Mouse (Mus musculus) embryonic fibroblast, embryonic 13.5 days (primary cell): ENCODE measurements around the gene Dagla. TPM values are rescaled to one million over a fixed set of nuclear protein-coding genes. Genes with fewer than 3 reads are reported as not detected.
A peak's percentile ranks its signal among the peaks of the same experiment; 100 is the strongest.

Experiments used
- H3K27ac ChIP-seq: 2 replicates; pipeline ENCODE4 v1.5.1; 2012; ENCODE audit warnings: low read length, control low read depth, inconsistent platforms; ENCODE audit not compliant: insufficient read depth
- H3K4me1 ChIP-seq: 2 replicates; pipeline ENCODE4 v1.6.1; 2011; ENCODE audit warnings: low read length; ENCODE audit not compliant: control insufficient read depth, insufficient read depth
- H3K4me3 ChIP-seq: 2 replicates; pipeline ENCODE4 v1.5.1; 2011; ENCODE audit warnings: mild to moderate bottlenecking, control low read depth, low read length; ENCODE audit not compliant: insufficient read depth
- CTCF ChIP-seq: IDR thresholded peaks from 2 replicates; pipeline ENCODE4 v1.5.1; 2011; ENCODE audit warnings: mild to moderate bottlenecking, control low read depth, low read length, moderate library complexity, borderline replicate concordance; ENCODE audit not compliant: insufficient read depth
- POLR2A ChIP-seq: IDR thresholded peaks from 2 replicates; pipeline ENCODE4 v1.6.1; 2011; ENCODE audit warnings: low read depth, mild to moderate bottlenecking, control low read depth, low read length, moderate library complexity
- polyA plus RNA-seq: library from polyadenylated mRNA; stranded (reverse); fragments of >200 nt; gene quantifications from 2 replicates; pipeline ENCODE4 v1.2.4, GENCODE M21; 2011; ENCODE audit warnings: low read depth; ENCODE audit not compliant: missing spikeins, insufficient read length

Dagla gene
- polyA plus RNA-seq, 1 experiment = 5.8 TPM

DNA sequence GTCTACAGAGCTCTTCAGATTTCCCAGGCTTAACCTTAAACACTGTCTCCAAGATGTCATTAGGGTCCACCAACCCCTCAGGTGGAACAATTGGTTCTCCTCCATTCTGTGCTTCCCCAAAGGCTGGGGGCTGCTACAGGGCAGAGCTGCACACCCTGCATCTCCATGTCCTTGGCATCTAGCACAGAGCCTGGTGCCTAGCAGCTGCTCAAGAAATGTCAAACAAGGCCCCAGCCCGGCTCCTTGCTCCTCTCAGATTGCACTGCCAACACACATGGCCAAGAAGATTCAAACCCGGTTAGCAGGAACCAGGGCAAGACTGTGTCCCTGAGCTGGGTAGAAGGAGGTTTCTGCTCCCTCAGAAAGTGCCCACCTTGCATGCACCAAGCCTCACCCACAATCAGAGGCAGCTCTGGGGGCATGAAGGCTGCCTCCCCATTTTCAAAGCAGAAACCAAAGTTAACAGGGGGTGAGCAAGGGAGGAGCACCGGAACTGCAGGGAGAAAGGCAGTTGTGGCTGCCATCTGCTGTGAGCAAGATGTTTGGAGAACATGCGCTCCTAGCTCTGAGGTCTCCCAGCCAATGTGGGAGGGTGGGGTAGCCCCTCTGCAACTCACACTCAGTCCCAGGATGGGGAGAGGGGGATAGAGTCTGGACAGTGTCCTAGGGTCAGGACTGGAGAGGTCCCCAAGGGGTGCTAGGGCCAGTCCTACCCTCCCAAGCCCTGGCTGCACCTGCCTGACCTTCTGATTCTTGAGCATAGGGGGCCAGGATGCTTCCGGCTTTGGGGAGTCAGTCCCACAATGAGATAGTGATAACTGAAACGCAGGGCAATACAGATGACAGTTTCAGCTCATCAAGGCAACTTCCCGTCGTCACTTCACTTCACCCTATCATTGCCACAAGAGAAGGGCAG, 16.3 kb downstream of the Dagla start:
- Histone ChIP-seq H3K4me1 (peaks cover 7% of the 10 kb centered on the region), H3K4me3 (no peak overlapping the region), H3K27ac (no peak overlapping the region)
- no peak for TF ChIP-seq POLR2A
- no peak for TF ChIP-seq CTCF

DNA sequence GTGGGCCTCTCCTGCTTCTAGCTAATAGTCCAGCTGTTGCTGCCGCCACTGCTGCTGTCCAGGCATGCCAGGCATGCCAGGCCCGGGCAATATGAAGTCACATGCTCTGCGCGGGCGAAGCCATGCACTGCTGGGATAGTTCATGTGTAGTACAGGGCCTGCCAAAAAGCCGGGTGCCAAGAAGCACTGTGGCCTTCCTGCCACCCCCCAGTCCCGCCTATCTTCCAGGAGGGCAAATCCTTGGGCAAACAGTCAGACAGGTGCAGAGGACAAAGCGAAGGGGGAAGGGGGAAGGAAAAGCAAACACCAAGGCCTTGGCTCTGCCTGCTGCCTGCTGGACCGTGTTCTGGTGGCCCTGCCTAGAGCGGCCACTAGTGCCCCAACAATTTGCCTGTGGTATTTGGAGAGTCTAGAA, 18.2 kb downstream of the Dagla start:
- TF ChIP-seq CTCF = no peak
- no peak for TF ChIP-seq POLR2A
- Histone ChIP-seq H3K4me1 (peaks cover 7% of the 10 kb centered on the region), H3K4me3 (no peak overlapping the region), H3K27ac (no peak overlapping the region)

DNA sequence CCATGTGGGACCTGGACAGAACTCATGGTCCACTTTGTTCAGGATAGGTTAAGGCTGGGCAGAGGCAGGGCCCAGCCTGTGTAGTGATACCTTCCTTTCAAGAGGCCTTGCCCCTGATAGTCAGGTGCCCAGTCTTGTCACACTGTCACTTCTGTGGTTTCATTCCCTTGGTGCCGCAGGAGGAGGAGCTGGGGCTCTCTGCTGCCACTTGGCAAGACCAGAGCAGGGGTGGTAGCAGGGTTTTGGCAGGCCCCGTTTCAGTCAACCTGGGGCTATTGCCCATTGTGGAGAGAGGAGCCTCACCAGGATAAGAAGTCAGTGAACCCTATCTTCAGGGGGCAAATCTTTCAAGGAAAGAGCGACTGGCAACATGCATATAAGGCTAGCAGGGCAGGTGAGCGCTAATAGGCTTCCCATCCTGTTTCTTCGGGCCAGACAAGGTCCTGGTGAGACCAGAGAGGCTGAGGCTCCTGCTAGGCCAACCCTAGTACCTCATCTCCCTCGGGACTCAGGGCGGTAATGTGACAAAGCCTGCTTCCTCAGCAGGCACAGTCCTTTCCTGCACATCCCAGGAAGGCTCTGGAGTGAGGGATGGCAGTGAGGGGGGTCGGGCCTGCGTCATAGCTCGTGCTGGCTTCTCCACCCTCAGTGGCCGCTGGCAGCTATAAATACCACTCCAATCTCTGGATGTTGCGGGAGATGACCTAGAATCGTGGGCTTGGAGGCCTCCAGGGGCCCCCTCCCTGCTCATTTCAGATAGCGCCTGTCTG, 23.7 kb downstream of the Dagla start:
- TF ChIP-seq CTCF (no peak), POLR2A (no peak)
- Histone ChIP-seq H3K27ac (no peak overlapping the region), H3K4me1 (peaks cover 20% of the 10 kb centered on the region), H3K4me3 (no peak overlapping the region)

DNA sequence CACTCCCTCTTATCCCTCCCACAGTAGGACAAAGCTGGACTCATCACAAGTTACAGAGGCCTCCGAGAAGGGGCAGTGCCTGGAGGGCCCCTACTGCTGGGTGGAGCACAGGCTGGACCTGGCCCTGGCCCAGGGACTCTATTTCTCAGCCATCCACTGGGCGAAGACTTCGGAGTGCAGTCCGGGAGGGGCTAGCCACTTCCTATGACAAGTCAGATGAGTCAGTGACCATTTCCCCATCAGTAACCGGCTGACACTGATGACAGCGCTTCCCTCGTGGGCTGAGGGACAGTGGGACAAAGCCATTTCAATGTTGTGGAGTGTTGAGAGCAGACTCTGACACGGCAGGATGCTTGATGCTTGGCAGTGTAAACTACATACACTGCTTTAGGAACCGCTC, 25.0 kb downstream of the Dagla start:
- Histone ChIP-seq H3K27ac (peak overlapping the region; percentile 63), H3K4me3 (no peak overlapping the region), H3K4me1 (peaks cover 19% of the 10 kb centered on the region)
- TF ChIP-seq CTCF (no peak), POLR2A (no peak)

DNA sequence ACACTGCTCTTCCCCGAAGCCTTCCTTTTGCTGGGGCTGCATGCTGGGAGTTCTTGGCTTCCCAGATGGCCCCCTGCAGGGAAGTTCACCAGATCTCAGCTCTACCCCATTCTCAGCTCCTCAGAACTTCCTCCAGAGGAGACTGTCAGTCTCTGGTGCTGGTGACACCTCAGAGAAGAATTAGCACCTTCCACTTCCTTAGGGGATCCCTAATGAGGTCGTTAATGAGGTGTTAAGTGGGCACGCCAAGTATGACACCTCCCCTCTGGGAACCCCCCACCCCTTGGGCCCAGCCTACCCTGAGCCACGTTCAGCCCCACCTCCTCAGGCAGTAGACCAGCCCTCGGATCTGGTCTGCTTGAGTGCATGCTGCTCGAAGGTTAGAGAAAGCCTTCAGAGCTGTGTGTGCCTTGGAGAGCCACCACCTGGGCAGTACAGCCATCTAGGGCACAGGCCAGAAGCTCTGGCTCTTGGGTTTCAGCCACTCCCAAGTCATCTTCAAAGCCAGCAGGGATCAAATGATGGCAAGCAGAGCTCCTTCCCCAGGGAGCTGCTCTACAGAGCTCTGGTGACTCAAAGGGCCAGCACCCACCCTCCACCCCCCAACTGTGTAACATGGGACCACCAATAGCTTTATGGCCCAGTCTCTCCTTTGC, 25.9 kb downstream of the Dagla start:
- Histone ChIP-seq H3K27ac (peak overlapping the region; percentile 62), H3K4me1 (peaks cover 19% of the 10 kb centered on the region), H3K4me3 (no peak overlapping the region)
- TF ChIP-seq POLR2A = no peak
- TF ChIP-seq CTCF = no peak

DNA sequence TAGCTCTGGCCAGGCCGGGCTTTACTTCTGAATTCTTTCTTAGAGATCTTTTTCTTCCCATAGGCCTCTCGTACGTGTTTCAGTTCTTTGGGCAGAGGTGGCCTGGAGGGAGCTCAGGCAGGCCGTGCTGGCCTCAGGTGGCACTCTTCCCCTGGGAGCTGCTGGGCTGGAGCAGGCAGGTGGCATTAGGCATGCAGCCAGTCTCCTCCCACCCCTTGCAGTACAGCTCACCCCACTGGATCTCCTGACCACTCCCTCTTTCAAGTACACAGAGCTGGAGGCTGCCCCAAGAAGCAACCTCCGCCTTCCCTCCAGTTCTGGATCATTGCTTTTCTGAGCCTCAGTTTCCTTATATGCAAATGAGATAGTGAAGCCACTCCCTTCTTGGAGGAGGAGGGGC, 26.9 kb downstream of the Dagla start:
- TF ChIP-seq CTCF = no peak
- no peak for TF ChIP-seq POLR2A
- H3K27ac ChIP-seq = no peak overlapping the region

DNA sequence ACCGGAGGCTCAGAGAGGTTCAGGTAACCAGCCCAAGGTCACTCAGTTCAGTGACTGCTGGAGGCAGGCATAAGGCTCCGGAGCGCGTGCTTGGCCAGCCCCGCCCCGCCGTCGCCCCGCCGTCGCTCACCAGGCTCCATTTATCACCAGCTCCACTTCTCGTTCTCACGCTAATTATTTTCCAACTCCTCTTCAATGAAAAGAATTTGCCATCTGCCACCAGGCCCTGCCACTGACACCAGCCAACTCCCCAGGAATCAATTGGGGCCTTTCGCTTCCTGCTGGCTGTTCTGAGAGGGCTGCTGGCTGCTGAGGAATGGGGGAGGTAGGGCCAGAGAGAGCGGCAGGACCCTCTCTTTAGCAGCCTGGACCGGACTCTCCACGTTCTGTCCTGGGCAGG, 27.3 kb downstream of the Dagla start:
- H3K4me1 ChIP-seq = peaks cover 24% of the 10 kb centered on the region
- TF ChIP-seq POLR2A = no peak
- TF ChIP-seq CTCF = no peak
- no peak overlapping the region for H3K27ac ChIP-seq
- no peak overlapping the region for H3K4me3 ChIP-seq

More for the DNA sequence above, 26.9 kb downstream of the Dagla start:
- H3K4me1 ChIP-seq = peaks cover 21% of the 10 kb centered on the region
- H3K4me3 ChIP-seq = no peak overlapping the region

DNA sequence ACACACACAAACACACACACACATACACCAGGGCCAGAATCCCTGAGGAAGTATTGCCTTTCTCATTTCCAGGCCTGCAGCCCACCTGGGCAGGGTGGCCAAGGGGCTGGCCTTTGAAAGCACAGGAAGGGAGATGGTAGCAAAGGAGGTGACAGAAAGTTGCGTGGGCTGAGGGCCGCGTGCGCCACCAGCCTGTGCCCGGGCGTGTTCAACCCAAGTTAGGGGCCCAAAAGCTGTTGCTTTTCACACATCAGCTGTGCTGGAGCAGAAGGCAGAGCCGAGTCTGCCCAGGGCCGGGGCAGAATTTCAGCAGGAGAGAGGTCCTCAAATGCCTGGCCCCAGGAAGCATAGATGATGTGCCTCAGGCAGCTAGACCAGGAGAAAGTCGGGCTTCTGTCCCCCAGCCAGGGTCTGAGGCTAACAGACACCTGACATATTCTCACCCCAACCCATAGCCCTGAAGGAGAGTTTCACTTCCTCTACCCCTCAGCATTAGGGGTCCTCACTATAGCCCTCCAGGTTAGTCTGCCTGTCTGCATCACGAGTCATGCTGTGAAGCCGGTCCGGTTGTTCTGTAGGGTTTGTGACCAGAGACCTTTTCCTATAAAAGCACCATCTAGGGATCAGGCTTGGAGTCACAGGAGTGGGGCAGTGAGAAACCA, 28.1 kb downstream of the Dagla start:
- Histone ChIP-seq H3K27ac (no peak overlapping the region), H3K4me1 (peaks cover 24% of the 10 kb centered on the region), H3K4me3 (no peak overlapping the region)
- TF ChIP-seq POLR2A (no peak), CTCF (no peak)

DNA sequence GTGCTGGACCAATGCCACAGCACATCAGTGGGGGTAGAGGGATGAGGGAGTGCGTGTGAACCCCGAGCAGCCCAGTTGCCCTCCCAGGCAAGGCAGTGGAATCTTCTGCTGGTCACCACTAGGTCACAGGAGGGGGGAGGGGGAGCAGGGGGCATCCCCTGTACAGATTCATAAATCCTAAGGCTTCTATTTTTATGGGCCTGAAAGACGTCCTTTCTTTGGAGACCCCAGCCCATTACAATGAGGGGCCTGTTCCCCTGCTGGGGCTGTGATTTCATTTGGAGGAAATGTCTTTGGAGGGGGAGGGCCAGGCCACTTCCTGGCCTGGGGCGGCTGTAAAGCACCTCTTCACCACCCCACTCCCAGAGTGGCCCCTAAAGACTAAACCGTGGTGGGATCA, 30.6 kb downstream of the Dagla start:
- no peak overlapping the region for H3K4me3 ChIP-seq
- peaks cover 16% of the 10 kb centered on the region for H3K4me1 ChIP-seq
- TF ChIP-seq CTCF (no peak), POLR2A (no peak)
- H3K27ac ChIP-seq = no peak overlapping the region
